Mouse (Mus musculus) ovary, adult 10 weeks (tissue): ENCODE data around the gene Gm3127. TPM values are rescaled to one million over a fixed set of nuclear protein-coding genes. Genes with fewer than 3 reads are reported as not detected.

Experiments
- polyA plus RNA-seq: library from polyadenylated mRNA; stranded (reverse); fragments of 350-450 nt; fragmentation: Illumina TruSeq; extraction: RNeasy Lipid Tissue Mini Kit (QIAGEN cat#74804); gene quantifications from one replicate; pipeline ENCODE4 v1.2.3, GENCODE M21; 2014

The Gm3127 gene
- polyA plus RNA-seq, result not detected

DNA sequence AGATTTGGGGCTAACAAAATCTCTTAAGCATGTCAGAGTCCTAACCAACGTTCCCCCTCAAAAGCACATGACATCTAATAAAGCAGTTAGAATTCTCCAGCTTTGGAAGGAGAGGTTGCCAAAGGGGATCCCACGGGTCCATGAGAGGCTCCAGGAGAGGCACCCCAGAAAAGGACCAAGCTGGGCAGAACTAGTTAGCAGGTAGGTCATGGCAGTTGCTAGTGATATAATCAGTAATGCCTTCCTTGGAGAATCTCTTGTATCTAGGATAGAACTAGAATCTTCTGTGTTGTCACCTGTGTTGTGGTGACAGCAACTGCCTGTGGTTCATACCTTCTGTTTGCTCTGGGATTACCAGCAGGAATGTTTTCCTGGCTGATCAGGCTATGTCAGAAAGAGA lies at the start of gene Gm3127:
Gm3127 (plus strand) TSS at position 301 of the 400 bp plus-strand sequence.

GRCm38 (mm10) chr14:4182491-4183210 lies 17.8 kb downstream of the Gm3127 start, which contains the start of gene Gm2974:
Gm2974 (plus strand) TSS chr14:4182576.

Other genes starting within 250 kb of the Gm3127 start
- gene Gm3029, start 233.3 kb upstream of the Gm3127 start, polyA plus RNA-seq, result not detected
- gene Gm3095, start 201.5 kb upstream of the Gm3127 start, polyA plus RNA-seq, result not detected
- gene Gm3099, start 166.6 kb upstream of the Gm3127 start, polyA plus RNA-seq, result not detected
- not detected for gene Gm5796, start 141.1 kb upstream of the Gm3127 start, polyA plus RNA-seq
- gene Gm3115, start 80.9 kb upstream of the Gm3127 start, polyA plus RNA-seq, result not detected
- not detected for gene Gm8108, start 54.5 kb upstream of the Gm3127 start, polyA plus RNA-seq
- not detected for gene Gm2974, start 17.5 kb downstream of the Gm3127 start, polyA plus RNA-seq
- gene Gm3138, start 84.6 kb downstream of the Gm3127 start, polyA plus RNA-seq, result not detected
- gene Gm3149, start 152.3 kb downstream of the Gm3127 start, polyA plus RNA-seq, result not detected
- gene 2610042L04Rik, start 169.7 kb downstream of the Gm3127 start, polyA plus RNA-seq, result not detected
- not detected for gene Gm3159, start 232.5 kb downstream of the Gm3127 start, polyA plus RNA-seq